Mouse (Mus musculus): ENCODE data around the gene Aldh6a1. TPM values are rescaled to one million over a fixed set of nuclear protein-coding genes. Genes with fewer than 3 reads are reported as not detected.

Aldh6a1 gene
- polyA plus RNA-seq, 1 experiment from 2014 or later = 39.4 TPM

- Histone ChIP-seq H3K36me3 (ENCODE audit: control insufficient read depth, insufficient read depth, low read length) (no peaks in the 10 kb centered on the region), H3K4me1 (ENCODE audit: control insufficient read depth, insufficient read depth, low read length) (peaks cover 6% of the 10 kb centered on the region), H3K9me3 (ENCODE audit: control insufficient read depth, low read length) (no peaks in the 10 kb centered on the region), H3K27ac (replicated peaks; ENCODE audit: low read depth, low read length) (no peak overlapping the region), H3K4me2 (ENCODE audit: low read length) (no peak overlapping the region), H3K9ac (replicated peaks; ENCODE audit: low read length) (no peak overlapping the region), H3K4me3 (replicated peaks; ENCODE audit: low read depth, low read length) (no peak overlapping the region), H3K27me3 (ENCODE audit: control insufficient read depth, insufficient read depth, low read length) (no peaks in the 10 kb centered on the region)
- ATAC-seq (ENCODE audit: low FRiP score, low TSS enrichment) (no peak), DNase-seq (no peak)
- 73% methylated on average over 6 of the region's 6 CpGs for whole genome bisulfite sequencing
These were observed 46.3 kb downstream of the Aldh6a1 start for GRCm38 (mm10) chr12:84404541-84404940.

- no peak for ATAC-seq (ENCODE audit: low FRiP score, low TSS enrichment)
- WGBS = 83% methylated on average over 9 of the region's 9 CpGs
These were observed 47.9 kb downstream of the Aldh6a1 start for GRCm38 (mm10) chr12:84402923-84403322.

DNA sequence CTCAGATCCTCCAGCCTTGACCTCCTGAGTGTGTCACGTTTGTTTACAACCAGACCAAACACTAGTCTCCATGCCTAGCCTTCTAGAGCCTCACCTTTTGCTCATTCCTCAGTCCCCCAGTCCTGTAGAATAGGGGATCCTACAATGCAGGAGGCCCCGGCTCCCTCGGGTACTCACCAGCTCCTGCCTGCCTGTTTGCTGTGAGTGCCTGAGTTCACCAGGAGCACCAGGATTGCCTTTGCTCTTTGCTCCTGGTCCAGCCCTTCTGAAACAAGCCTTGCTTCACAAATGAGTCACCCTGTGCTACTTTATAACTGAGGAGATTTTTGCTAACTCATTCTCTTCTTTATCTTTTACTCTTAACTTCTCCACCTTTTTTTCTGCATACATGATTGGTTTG is 50.2 kb downstream of the Aldh6a1 start:
- H3K9ac ChIP-seq (replicated peaks; ENCODE audit: low read length) = no peak overlapping the region
- DNase-seq (no peak), ATAC-seq (ENCODE audit: low FRiP score, low TSS enrichment) (no peak)
- 80% methylated on average over 3 of the region's 3 CpGs for WGBS
- H3K36me3 ChIP-seq (ENCODE audit: control insufficient read depth, insufficient read depth, low read length) = no peaks in the 10 kb centered on the region
- H3K4me1 ChIP-seq (ENCODE audit: control insufficient read depth, insufficient read depth, low read length) = no peaks in the 10 kb centered on the region
- no peaks in the 10 kb centered on the region for H3K9me3 ChIP-seq (ENCODE audit: control insufficient read depth, low read length)
- no peak overlapping the region for H3K4me3 ChIP-seq (replicated peaks; ENCODE audit: low read depth, low read length)
- H3K27ac ChIP-seq (replicated peaks; ENCODE audit: low read depth, low read length) = no peak overlapping the region
- H3K4me2 ChIP-seq (ENCODE audit: low read length) = no peak overlapping the region
- H3K27me3 ChIP-seq (ENCODE audit: control insufficient read depth, insufficient read depth, low read length) = no peaks in the 10 kb centered on the region

More at GRCm38 (mm10) chr12:84402923-84403322, 47.9 kb downstream of the Aldh6a1 start:
- Histone ChIP-seq H3K9ac (replicated peaks; ENCODE audit: low read length) (no peak overlapping the region), H3K27me3 (ENCODE audit: control insufficient read depth, insufficient read depth, low read length) (no peaks in the 10 kb centered on the region), H3K36me3 (ENCODE audit: control insufficient read depth, insufficient read depth, low read length) (no peaks in the 10 kb centered on the region), H3K4me1 (ENCODE audit: control insufficient read depth, insufficient read depth, low read length) (peaks cover 4% of the 10 kb centered on the region), H3K27ac (replicated peaks; ENCODE audit: low read depth, low read length) (no peak overlapping the region), H3K9me3 (ENCODE audit: control insufficient read depth, low read length) (no peaks in the 10 kb centered on the region), H3K4me3 (replicated peaks; ENCODE audit: low read depth, low read length) (no peak overlapping the region), H3K4me2 (ENCODE audit: low read length) (no peak overlapping the region)
- no peak for DNase-seq

- DNase-seq (no peak), ATAC-seq (ENCODE audit: low FRiP score, low TSS enrichment) (no peak)
- Histone ChIP-seq H3K9ac (replicated peaks; ENCODE audit: low read length) (no peak overlapping the region), H3K9me3 (ENCODE audit: control insufficient read depth, low read length) (no peaks in the 10 kb centered on the region), H3K27ac (replicated peaks; ENCODE audit: low read depth, low read length) (no peak overlapping the region), H3K36me3 (ENCODE audit: control insufficient read depth, insufficient read depth, low read length) (no peaks in the 10 kb centered on the region), H3K4me3 (replicated peaks; ENCODE audit: low read depth, low read length) (no peak overlapping the region), H3K27me3 (ENCODE audit: control insufficient read depth, insufficient read depth, low read length) (no peaks in the 10 kb centered on the region), H3K4me1 (ENCODE audit: control insufficient read depth, insufficient read depth, low read length) (no peaks in the 10 kb centered on the region), H3K4me2 (ENCODE audit: low read length) (no peak overlapping the region)
- 84% methylated on average over 3 of the region's 3 CpGs for WGBS
These were observed 50.7 kb downstream of the Aldh6a1 start for GRCm38 (mm10) chr12:84400068-84400467.

- no peaks in the 10 kb centered on the region for H3K36me3 ChIP-seq (ENCODE audit: control insufficient read depth, insufficient read depth, low read length)
- no peak overlapping the region for H3K4me3 ChIP-seq (replicated peaks; ENCODE audit: low read depth, low read length)
- H3K9me3 ChIP-seq (ENCODE audit: control insufficient read depth, low read length) = no peaks in the 10 kb centered on the region
- no peak overlapping the region for H3K27ac ChIP-seq (replicated peaks; ENCODE audit: low read depth, low read length)
- H3K9ac ChIP-seq (replicated peaks; ENCODE audit: low read length) = no peak overlapping the region
- no peaks in the 10 kb centered on the region for H3K27me3 ChIP-seq (ENCODE audit: control insufficient read depth, insufficient read depth, low read length)
- DNase-seq (no peak), ATAC-seq (ENCODE audit: low FRiP score, low TSS enrichment) (no peak)
- H3K4me1 ChIP-seq (ENCODE audit: control insufficient read depth, insufficient read depth, low read length) = no peaks in the 10 kb centered on the region
- WGBS = 87% methylated on average over 9 of the region's 9 CpGs
- no peak overlapping the region for H3K4me2 ChIP-seq (ENCODE audit: low read length)
These were observed 51.1 kb downstream of the Aldh6a1 start for GRCm38 (mm10) chr12:84399663-84400062.

DNA sequence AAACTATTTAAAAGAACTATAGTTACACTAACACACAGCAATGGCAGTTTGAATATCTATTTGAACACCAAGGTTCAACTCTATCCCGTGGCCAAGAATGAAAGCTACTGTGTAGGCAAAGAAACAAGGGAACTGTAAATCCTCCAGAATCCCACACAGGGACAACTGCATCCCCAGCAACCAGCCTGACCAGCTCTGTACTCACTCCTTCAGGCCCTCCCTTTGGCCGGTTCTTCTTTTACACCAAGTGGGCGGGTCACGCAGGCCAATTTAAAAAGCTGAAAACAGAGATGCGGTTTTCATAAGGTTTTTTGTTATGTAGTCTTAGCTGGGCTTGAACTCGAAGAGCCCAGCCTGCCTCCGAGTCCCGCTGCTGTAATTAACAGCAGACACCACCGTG is 51.7 kb downstream of the Aldh6a1 start:
- Histone ChIP-seq H3K27ac (replicated peaks; ENCODE audit: low read depth, low read length) (no peak overlapping the region), H3K36me3 (ENCODE audit: control insufficient read depth, insufficient read depth, low read length) (no peaks in the 10 kb centered on the region), H3K9ac (replicated peaks; ENCODE audit: low read length) (no peak overlapping the region), H3K4me1 (ENCODE audit: control insufficient read depth, insufficient read depth, low read length) (no peaks in the 10 kb centered on the region), H3K27me3 (ENCODE audit: control insufficient read depth, insufficient read depth, low read length) (no peaks in the 10 kb centered on the region), H3K4me2 (ENCODE audit: low read length) (no peak overlapping the region), H3K9me3 (ENCODE audit: control insufficient read depth, low read length) (no peaks in the 10 kb centered on the region), H3K4me3 (replicated peaks; ENCODE audit: low read depth, low read length) (no peak overlapping the region)
- DNase-seq (no peak), ATAC-seq (ENCODE audit: low FRiP score, low TSS enrichment) (no peak)
- WGBS = 83% methylated on average over 9 of the region's 9 CpGs

- ATAC-seq (ENCODE audit: low FRiP score, low TSS enrichment) = no peak
- no peak overlapping the region for H3K4me2 ChIP-seq (ENCODE audit: low read length)
- no peak for DNase-seq
- 90% methylated on average over 5 of the region's 5 CpGs for WGBS
- no peaks in the 10 kb centered on the region for H3K36me3 ChIP-seq (ENCODE audit: control insufficient read depth, insufficient read depth, low read length)
- no peak overlapping the region for H3K4me3 ChIP-seq (replicated peaks; ENCODE audit: low read depth, low read length)
- no peak overlapping the region for H3K9ac ChIP-seq (replicated peaks; ENCODE audit: low read length)
- no peak overlapping the region for H3K27ac ChIP-seq (replicated peaks; ENCODE audit: low read depth, low read length)
- H3K4me1 ChIP-seq (ENCODE audit: control insufficient read depth, insufficient read depth, low read length) = no peaks in the 10 kb centered on the region
- H3K27me3 ChIP-seq (ENCODE audit: control insufficient read depth, insufficient read depth, low read length) = no peaks in the 10 kb centered on the region
- H3K9me3 ChIP-seq (ENCODE audit: control insufficient read depth, low read length) = no peaks in the 10 kb centered on the region
These were observed 52.2 kb downstream of the Aldh6a1 start for GRCm38 (mm10) chr12:84398629-84399028.

DNA sequence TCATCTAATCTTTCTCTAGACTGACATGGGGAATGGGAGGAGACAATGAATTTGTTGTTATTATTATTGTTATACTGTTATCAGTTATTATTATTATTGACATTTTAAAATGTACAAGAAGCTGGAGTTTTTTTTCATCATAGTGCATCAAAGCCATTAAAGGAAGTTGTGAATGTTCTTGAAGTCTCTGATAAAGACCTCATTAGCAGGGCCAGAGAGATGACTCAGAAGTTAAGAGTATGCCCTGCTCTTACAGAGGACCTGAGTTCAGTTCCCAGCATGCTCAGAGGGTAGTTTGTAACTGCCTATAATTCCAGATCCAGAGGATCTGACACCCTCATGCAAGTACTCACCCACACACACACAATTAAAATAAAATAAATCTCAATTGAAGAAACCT is 53.1 kb downstream of the Aldh6a1 start:
- Histone ChIP-seq H3K27ac (replicated peaks; ENCODE audit: low read depth, low read length) (no peak overlapping the region), H3K27me3 (ENCODE audit: control insufficient read depth, insufficient read depth, low read length) (no peaks in the 10 kb centered on the region), H3K9me3 (ENCODE audit: control insufficient read depth, low read length) (no peaks in the 10 kb centered on the region), H3K4me2 (ENCODE audit: low read length) (no peak overlapping the region), H3K4me1 (ENCODE audit: control insufficient read depth, insufficient read depth, low read length) (no peaks in the 10 kb centered on the region), H3K4me3 (replicated peaks; ENCODE audit: low read depth, low read length) (no peak overlapping the region), H3K36me3 (ENCODE audit: control insufficient read depth, insufficient read depth, low read length) (no peaks in the 10 kb centered on the region), H3K9ac (replicated peaks; ENCODE audit: low read length) (no peak overlapping the region)
- no peak for DNase-seq
- ATAC-seq (ENCODE audit: low FRiP score, low TSS enrichment) = no peak

GRCm38 (mm10) chr12:84396947-84397679 is 53.7 kb downstream of the Aldh6a1 start:
- no peak overlapping the region for H3K4me3 ChIP-seq (replicated peaks; ENCODE audit: low read depth, low read length)
- H3K4me2 ChIP-seq (ENCODE audit: low read length) = no peak overlapping the region
- H3K9me3 ChIP-seq (ENCODE audit: control insufficient read depth, low read length) = no peaks in the 10 kb centered on the region
- ATAC-seq (ENCODE audit: low FRiP score, low TSS enrichment) = no peak
- H3K27ac ChIP-seq (replicated peaks; ENCODE audit: low read depth, low read length) = no peak overlapping the region
- DNase-seq = no peak
- no peaks in the 10 kb centered on the region for H3K4me1 ChIP-seq (ENCODE audit: control insufficient read depth, insufficient read depth, low read length)
- no peaks in the 10 kb centered on the region for H3K36me3 ChIP-seq (ENCODE audit: control insufficient read depth, insufficient read depth, low read length)
- WGBS = 89% methylated on average over 14 of the region's 14 CpGs
- H3K27me3 ChIP-seq (ENCODE audit: control insufficient read depth, insufficient read depth, low read length) = no peaks in the 10 kb centered on the region
- H3K9ac ChIP-seq (replicated peaks; ENCODE audit: low read length) = no peak overlapping the region

Measured in midbrain, embryonic 14.5 days (tissue).